Mouse (Mus musculus): ENCODE measurements at regions not wholly inside any gene's neighbourhood (a gene's known extent, or its start where the extent isn't known, plus 50 kb on each side); places are given as distances from the start of the nearest gene placed in this dataset.

- TF ChIP-seq CTCF (IDR thresholded peaks at IDR 0.05; ENCODE audit: borderline replicate concordance, extremely low read depth, insufficient read depth, insufficient read length) (no peak), POLR2A (IDR thresholded peaks at IDR 0.05; ENCODE audit: borderline replicate concordance, extremely low read depth, insufficient read depth, insufficient read length, poor library complexity, severe bottlenecking) (no peak)
These were observed 78.0 kb upstream of the 4930535I16Rik start for GRCm38 (mm10) chr4:123995815-123996214.

Data from brain, embryonic 14.5 days (tissue).